19 mouse cellular contexts compared by ENCODE assay signal in the genomic region with DNA sequence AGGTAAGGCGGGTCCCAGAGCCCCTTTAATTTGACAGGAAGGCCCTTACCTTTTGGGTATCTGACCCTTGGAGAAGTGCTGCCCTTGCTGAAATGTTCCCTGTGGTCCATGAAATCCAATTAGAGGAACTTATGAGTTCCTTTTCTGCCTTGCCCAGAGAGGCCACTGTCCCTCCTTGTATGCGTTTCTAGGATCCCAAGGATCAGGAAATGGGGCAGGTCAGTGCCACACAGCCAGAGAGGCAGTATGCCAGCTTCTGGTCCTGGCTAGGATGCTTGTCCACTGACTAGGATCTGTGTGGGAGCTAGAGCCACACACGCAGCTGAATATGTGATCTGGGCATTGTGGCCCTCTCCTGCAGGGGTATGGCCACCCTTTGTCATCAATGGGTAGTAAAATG. TPM values are rescaled to one million over a fixed set of nuclear protein-coding genes. Genes with fewer than 3 reads are reported as not detected.
"Had no signal": no experiment of that assay in that cellular context is flagged by ENCODE, and none has a peak within 500 bp of the region (broad histone marks: within the 10 kb centered on the region; RNA-seq: fewer than 3 reads in every experiment).

No protein-coding gene starts in this region.

- ATAC-seq: lung, postnatal 0 days; midbrain, embryonic 13.5 days; midbrain, embryonic 15.5 days had no signal

- H3K9ac ChIP-seq: liver, embryonic 14.5 days; lung, embryonic 15.5 days; midbrain, embryonic 13.5 days; midbrain, embryonic 15.5 days; neural tube, embryonic 13.5 days; neural tube, embryonic 15.5 days had no signal

- H3K27me3 ChIP-seq: lung, embryonic 15.5 days; midbrain, embryonic 13.5 days; midbrain, embryonic 15.5 days; neural tube, embryonic 13.5 days; neural tube, embryonic 15.5 days had no signal

- H3K4me1 ChIP-seq: lung, embryonic 15.5 days; megakaryocyte, embryonic 14.5 days; midbrain, embryonic 13.5 days; midbrain, embryonic 15.5 days; neural tube, embryonic 13.5 days; neural tube, embryonic 15.5 days had no signal

- H3K4me3 ChIP-seq: lung, embryonic 15.5 days; megakaryocyte, embryonic 14.5 days; midbrain, embryonic 13.5 days; midbrain, embryonic 15.5 days; neural tube, embryonic 13.5 days; neural tube, embryonic 15.5 days had no signal

- DNase-seq: lung, adult 2 months; lung, postnatal 14 days; lung, postnatal 36 days; retina, postnatal 1 day; right cerebral cortex, adult 18-20 months; right cerebral cortex, postnatal 14 days; thymus, adult 18-20 months; thymus, postnatal 14 days; thymus, postnatal 36 days had no signal

- H3K4me2 ChIP-seq: lung, embryonic 15.5 days; midbrain, embryonic 11.5 days; midbrain, embryonic 13.5 days; midbrain, embryonic 15.5 days; neural tube, embryonic 13.5 days; neural tube, embryonic 15.5 days had no signal

- H3K36me3 ChIP-seq: lung, embryonic 15.5 days had no signal

- H3K9me3 ChIP-seq: lung, embryonic 15.5 days; megakaryocyte, embryonic 14.5 days; midbrain, embryonic 13.5 days; midbrain, embryonic 15.5 days; neural tube, embryonic 13.5 days; neural tube, embryonic 15.5 days had no signal

- H3K27ac ChIP-seq: liver, embryonic 14.5 days; lung, embryonic 15.5 days; macrophage; midbrain, embryonic 13.5 days; midbrain, embryonic 15.5 days; neural tube, embryonic 13.5 days; neural tube, embryonic 15.5 days had no signal

RNA-seq across cellular contexts. Expression of a gene that starts 36.6 kb away (rescaled TPM):
- polyA plus RNA-seq: macrophage had no signal
